Mouse (Mus musculus): ENCODE data around the gene Gm13084. TPM values are rescaled to one million over a fixed set of nuclear protein-coding genes. Genes with fewer than 3 reads are reported as not detected.
"Not testable (repeated sequence)": the region's sequence is repeated elsewhere in the genome, so short reads cannot be mapped to it uniquely, and the experiment has no call there.

Gene Gm13084
- polyA plus RNA-seq (2014; fragmentation: Nextera tagmentation; extraction: Ambion mirVana): not detected in 2 replicates

DNA sequence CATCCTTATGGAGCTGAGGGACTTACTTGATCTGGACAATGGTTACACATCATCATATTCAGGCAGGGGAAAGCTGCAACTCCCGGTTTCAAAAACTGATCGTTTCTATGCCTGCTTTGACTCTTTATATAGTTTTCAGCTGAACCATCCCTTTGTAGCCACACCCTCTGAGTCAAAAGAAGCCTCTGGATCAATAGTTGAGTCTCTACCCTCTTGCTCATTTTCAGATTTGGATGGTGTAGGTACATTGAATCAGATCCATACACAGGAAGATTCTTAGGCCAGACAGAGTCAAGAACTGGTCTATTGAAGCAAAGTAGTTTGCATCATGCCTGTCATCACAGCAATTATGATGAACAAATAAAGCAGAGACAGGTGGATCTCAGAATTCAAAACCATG, at the start of gene Gm13084:
Gene Gm13084 (minus strand): TSS at position 101 of the 400 bp plus-strand sequence.
- no peak within 1 kb of the TSS for H3K9ac ChIP-seq (ENCODE audit: low read length)
- no peak for ATAC-seq (ENCODE audit: low FRiP score)
- H3K27ac ChIP-seq (ENCODE audit: low read depth, low read length): no peak within 1 kb of the TSS
- H3K4me2 ChIP-seq: no peak within 1 kb of the TSS
- no peaks in the 10 kb centered on the region for H3K27me3 ChIP-seq (ENCODE audit: control insufficient read depth, insufficient read depth, low read length)
- no peak within 1 kb of the TSS for H3K4me3 ChIP-seq (ENCODE audit: low read depth, low read length)
- H3K9me3 ChIP-seq (ENCODE audit: control insufficient read depth, low read length): peaks cover 12% of the 10 kb centered on the region
- H3K4me1 ChIP-seq (ENCODE audit: control insufficient read depth, insufficient read depth, low read length): no peaks in the 10 kb centered on the region
- DNase-seq (ENCODE audit: low spot score, missing footprints): no peak
- no peaks in the 10 kb centered on the region for H3K36me3 ChIP-seq (ENCODE audit: control insufficient read depth, insufficient read depth, low read length)
- 81% methylated on average over 2 of the region's 2 CpGs for WGBS

DNA sequence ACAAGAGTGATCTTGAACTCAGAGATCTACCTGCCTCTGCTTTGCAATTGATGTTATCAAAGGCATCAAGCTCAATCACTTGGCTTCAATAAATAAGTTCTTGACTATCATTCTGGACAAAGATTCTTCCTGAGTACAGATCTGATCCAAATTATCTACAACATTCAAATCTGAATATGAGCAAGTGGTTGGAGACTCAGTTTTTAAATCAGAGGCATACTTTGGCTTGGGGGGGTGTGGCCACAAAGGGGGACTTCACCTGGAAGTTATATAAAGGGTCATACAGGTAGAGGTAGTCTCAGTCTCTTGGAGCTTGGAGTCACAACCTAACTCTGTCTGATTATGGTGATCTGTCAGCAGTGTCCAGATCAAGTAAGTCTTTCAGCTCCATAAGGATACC, 30.3 kb upstream of the Gm13084 start, which contains the start of gene Gm13103:
Gene Gm13103 (plus strand): TSS at position 301 of the 400 bp plus-strand sequence.
- H3K27me3 ChIP-seq (ENCODE audit: control insufficient read depth, insufficient read depth, low read length); H3K4me3 ChIP-seq (ENCODE audit: low read depth, low read length); DNase-seq (ENCODE audit: low spot score, missing footprints); H3K4me2 ChIP-seq; ATAC-seq (ENCODE audit: low FRiP score); H3K9me3 ChIP-seq (ENCODE audit: control insufficient read depth, low read length); H3K9ac ChIP-seq (ENCODE audit: low read length); H3K27ac ChIP-seq (ENCODE audit: low read depth, low read length); H3K36me3 ChIP-seq (ENCODE audit: control insufficient read depth, insufficient read depth, low read length); H3K4me1 ChIP-seq (ENCODE audit: control insufficient read depth, insufficient read depth, low read length): not testable (repeated sequence)

DNA sequence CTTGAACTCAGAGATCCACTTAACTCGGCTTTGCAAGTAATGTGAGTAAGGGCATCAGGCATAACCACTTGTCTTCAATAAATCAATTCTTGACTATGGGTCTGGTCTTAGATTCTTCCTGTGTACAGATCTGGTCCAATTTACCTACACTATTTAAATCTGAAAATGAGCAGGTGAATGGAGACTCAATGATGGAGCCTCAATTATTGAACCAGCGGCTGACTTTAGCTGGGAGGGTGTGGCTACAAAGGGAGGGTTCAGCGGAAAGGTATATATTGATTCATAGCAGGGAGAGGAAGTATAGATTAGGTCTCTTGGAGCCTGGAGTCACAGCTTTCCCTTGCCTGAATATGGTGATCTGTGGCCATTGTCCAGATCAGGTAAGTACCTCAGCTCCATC, 26.8 kb downstream of the Gm13084 start, which contains the start of gene Gm13023:
Gene Gm13023 (plus strand): TSS at position 301 of the 400 bp plus-strand sequence.
- not testable (repeated sequence) for DNase-seq (ENCODE audit: low spot score, missing footprints); H3K4me2 ChIP-seq; H3K4me3 ChIP-seq (ENCODE audit: low read depth, low read length); ATAC-seq (ENCODE audit: low FRiP score); H3K4me1 ChIP-seq (ENCODE audit: control insufficient read depth, insufficient read depth, low read length); H3K9ac ChIP-seq (ENCODE audit: low read length); H3K9me3 ChIP-seq (ENCODE audit: control insufficient read depth, low read length); H3K27me3 ChIP-seq (ENCODE audit: control insufficient read depth, insufficient read depth, low read length); H3K36me3 ChIP-seq (ENCODE audit: control insufficient read depth, insufficient read depth, low read length); H3K27ac ChIP-seq (ENCODE audit: low read depth, low read length)
- 91% methylated on average over 3 of the region's 3 CpGs for WGBS

Other genes with a start within 250 kb of the Gm13084 start
- gene Gm13083, start 201.1 kb downstream of the Gm13084 start, polyA plus RNA-seq (2014; fragmentation: Nextera tagmentation; extraction: Ambion mirVana): not detected in 2 replicates
- gene Gm13088, start 158.8 kb downstream of the Gm13084 start, polyA plus RNA-seq (2014; fragmentation: Nextera tagmentation; extraction: Ambion mirVana): not detected in 2 replicates
- gene Gm13089, start 113.4 kb downstream of the Gm13084 start, polyA plus RNA-seq (2014; fragmentation: Nextera tagmentation; extraction: Ambion mirVana): not detected in 2 replicates
- gene Gm13078, start 96.6 kb downstream of the Gm13084 start, polyA plus RNA-seq (2014; fragmentation: Nextera tagmentation; extraction: Ambion mirVana): not detected in 2 replicates
- gene Gm13023, start 26.7 kb downstream of the Gm13084 start, polyA plus RNA-seq (2014; fragmentation: Nextera tagmentation; extraction: Ambion mirVana): not detected in 2 replicates
- not detected in 2 replicates for gene Gm13103, start 30.4 kb upstream of the Gm13084 start, polyA plus RNA-seq (2014; fragmentation: Nextera tagmentation; extraction: Ambion mirVana)
- not detected in 2 replicates for gene Pramef6, start 84.3 kb upstream of the Gm13084 start, polyA plus RNA-seq (2014; fragmentation: Nextera tagmentation; extraction: Ambion mirVana)
- not detected in 2 replicates for gene Pramef25, start 134.9 kb upstream of the Gm13084 start, polyA plus RNA-seq (2014; fragmentation: Nextera tagmentation; extraction: Ambion mirVana)
- gene Gm13101, start 150.9 kb upstream of the Gm13084 start, polyA plus RNA-seq (2014; fragmentation: Nextera tagmentation; extraction: Ambion mirVana): not detected in 2 replicates
- not detected in 2 replicates for gene Pramef17, start 178.3 kb upstream of the Gm13084 start, polyA plus RNA-seq (2014; fragmentation: Nextera tagmentation; extraction: Ambion mirVana)
- gene Pramel4, start 243.0 kb upstream of the Gm13084 start, polyA plus RNA-seq (2014; fragmentation: Nextera tagmentation; extraction: Ambion mirVana): not detected in 2 replicates